Mouse (Mus musculus) frontal cortex, postnatal 25 days (tissue): ENCODE data around the gene Ado.
A peak's percentile ranks its signal among the peaks of the same experiment; 100 is the strongest.

ENCODE experiments used
- DNase-seq, 2 experiments: peaks; one replicate each; pipeline ENCODE4 v3.0.0; 2022; ENCODE audit warnings: low spot score in 2 of 2

The Ado gene

DNA sequence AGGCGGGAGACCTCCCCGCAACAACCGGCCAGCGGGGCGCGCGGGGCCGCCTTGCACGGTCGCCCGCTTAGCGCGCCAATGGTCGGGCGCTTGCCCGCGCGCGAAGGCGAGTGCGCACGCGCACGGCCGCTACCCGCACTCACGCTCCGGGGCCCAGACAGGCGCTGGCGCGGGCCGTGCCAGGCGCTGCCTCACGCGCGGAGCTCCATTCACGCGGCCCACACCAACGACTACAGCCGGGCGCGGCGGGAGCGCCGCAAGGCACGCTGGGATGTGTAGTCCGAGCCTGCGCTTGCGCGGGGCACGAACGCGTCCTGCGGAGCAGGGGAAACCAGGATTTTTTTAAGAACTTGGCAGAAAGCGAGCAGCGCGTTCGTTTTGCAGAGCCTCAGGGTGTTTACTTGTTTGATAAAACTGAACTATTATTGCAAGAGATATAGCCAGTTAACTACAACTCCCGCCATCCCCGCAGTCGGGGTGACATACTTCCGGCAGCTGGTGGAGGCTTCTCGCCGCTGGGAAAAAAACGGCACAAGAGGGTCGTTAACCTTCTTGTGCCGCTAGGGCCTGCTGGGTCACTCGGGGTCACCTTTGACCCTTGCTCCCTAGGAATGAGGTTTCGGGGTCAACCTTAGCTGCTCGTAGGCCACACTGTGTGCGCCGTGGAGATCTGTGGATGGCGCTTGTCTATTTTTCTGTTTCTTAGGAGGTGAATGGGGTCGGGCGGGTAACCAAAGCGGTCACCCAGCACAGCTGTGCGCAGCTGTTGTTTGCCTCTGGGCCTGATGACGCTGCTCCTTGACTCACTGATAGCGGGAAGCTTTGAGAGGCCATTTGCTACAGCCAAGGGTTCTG lies at the start of gene Ado:
Gene Ado, minus strand, starts transcription at position 79 of the 855 bp plus-strand sequence.
- peak; percentile 90 to 91 for DNase-seq

GRCm38 (mm10) chr10:67595278-67595677 lies 46.5 kb upstream of the Ado start:
- no peak for DNase-seq

- no peak for DNase-seq
These were observed 37.3 kb upstream of the Ado start for GRCm38 (mm10) chr10:67585873-67586610.

- no peak for DNase-seq
These were observed 33.0 kb upstream of the Ado start for GRCm38 (mm10) chr10:67581698-67582285.

GRCm38 (mm10) chr10:67579830-67580229 lies 31.1 kb upstream of the Ado start:
- no peak for DNase-seq

DNA sequence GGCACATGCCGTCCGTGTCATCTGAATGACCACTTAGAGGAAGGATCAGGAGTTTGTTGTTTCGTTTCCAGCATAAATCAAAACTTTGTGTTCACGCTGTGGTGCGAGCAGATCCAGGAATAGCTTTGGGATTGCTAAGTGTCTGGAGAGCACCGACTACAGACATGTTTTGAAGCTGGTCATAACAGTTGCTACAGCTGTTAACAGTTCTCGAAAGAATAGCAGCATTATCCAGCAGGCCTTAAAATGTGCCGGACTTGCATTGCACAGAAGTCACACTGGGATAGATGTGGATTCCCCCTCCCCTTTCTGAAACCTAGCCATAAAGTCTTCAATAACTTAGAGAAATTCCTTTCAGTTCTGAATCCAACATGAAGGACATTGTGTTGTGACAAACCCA lies 24.6 kb upstream of the Ado start:
- DNase-seq, result no peak

- DNase-seq, result no peak
These were observed 22.7 kb upstream of the Ado start for GRCm38 (mm10) chr10:67571443-67571842.

GRCm38 (mm10) chr10:67569539-67569938 lies 20.8 kb upstream of the Ado start:
- no peak for DNase-seq

- DNase-seq, result no peak
These were observed 17.3 kb upstream of the Ado start for GRCm38 (mm10) chr10:67566104-67566503.

GRCm38 (mm10) chr10:67564509-67564908 lies 15.8 kb upstream of the Ado start:
- DNase-seq, result no peak

DNA sequence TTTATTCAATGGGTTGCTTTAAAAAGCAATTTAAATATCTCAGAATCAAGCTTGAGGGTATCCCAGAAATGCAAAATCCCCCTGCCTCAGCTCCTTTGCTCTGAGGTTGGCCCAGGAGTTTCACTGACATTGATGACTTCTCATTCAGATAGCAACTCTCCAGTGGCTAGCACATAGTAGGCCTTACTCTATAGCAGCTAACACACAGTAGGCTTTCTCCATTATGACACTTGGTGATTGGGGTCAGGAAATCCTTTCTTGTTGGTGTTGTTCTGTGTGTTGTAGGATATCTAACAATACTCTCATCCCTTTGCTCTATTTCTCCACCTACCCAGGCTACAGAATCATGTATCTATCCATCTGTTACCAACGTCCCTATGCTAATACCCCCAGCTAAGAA lies 12.4 kb upstream of the Ado start:
- no peak for DNase-seq

- no peak for DNase-seq
These were observed 11.1 kb upstream of the Ado start for GRCm38 (mm10) chr10:67559765-67560394.

DNA sequence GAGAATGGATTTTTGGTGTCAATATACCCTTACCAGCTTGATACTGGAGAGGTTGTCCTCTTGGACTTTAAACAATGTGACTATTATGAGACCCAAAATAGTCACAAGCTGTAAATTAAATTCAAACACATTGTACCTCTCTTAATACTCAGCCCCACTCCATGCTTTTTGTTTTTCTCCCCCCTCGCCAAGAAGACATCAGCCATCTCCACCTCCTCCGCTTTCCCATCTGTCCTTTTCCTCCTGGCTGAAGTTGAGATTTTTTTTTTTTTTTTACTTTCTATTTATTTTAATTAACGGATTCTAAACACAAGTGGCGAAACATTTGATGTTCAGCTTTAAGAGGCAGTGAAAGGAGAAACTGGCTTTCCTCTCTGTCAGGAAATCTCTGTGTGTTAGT lies 9.3 kb upstream of the Ado start:
- DNase-seq, result no peak

- DNase-seq, result peak; percentile 51 to 56
These were observed 397 bp downstream of the Ado start for GRCm38 (mm10) chr10:67548261-67548854.

GRCm38 (mm10) chr10:67547850-67548260 lies 900 bp downstream of the Ado start:
- DNase-seq, result no peak

GRCm38 (mm10) chr10:67540591-67540990 lies 8.2 kb downstream of the Ado start:
- DNase-seq, result no peak

GRCm38 (mm10) chr10:67539401-67539730 lies 9.4 kb downstream of the Ado start:
- DNase-seq, result no peak

GRCm38 (mm10) chr10:67538585-67539400 lies 10.0 kb downstream of the Ado start:
- no peak for DNase-seq

DNA sequence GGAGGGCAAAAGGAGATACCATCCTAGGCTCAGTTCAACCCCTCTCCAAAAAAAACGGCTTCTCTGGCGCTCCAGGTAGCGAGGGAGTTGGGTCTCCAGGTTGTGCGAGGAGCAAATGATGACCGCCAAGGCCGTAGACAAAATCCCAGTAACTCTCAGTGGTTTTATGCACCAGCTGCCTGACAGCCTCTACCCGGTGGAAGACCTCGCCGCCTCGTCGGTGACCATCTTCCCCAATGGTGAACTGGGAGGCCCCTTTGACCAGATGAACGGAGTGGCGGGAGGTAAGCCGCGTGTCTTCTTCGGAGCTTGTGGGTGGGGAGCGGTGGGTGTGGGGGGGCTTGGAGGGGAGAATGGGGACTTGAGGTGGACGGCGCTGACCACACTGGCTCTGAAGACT lies 10.6 kb downstream of the Ado start:
- DNase-seq, result no peak

DNA sequence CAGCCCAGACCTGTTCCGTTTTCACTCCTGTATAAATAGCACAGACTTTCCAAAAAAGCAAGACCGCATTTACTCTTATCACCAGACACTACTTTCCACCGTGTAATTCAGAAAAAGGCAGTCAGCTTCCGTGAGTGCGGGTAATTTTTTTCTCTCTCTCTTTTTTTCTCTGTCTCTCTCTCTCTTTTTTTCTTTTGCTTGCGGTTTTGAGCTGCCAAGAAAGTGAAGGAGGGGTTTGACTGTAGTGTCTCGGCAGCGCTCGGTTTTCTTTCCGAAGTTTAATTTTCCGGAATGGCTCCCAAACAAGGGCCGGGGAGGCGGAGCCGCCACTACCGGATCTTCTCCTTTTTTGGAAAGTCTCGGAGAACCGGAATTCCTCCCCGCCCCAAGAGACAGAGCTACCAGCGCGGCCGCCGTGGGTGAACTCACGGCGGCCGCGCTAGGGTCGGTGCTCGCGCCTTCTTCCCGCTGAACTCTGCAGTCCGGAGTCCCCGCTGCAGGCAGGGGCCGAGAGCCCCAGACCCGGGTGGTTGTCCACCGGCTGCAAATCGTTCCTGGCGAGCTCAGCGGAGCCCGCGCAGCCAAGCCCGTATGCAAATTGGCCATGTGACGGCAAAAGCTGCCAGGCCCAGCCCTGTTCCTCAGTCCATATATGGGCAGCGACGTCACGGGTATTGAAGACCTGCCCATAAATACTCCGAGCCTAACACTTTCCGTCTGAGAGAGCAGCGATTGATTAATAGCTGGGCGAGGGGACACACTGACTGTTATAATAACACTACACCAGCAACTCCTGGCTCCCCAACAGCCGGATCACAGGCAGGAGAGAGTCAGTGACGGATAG lies 11.4 kb downstream of the Ado start:
- peak; percentile 68 to 79 for DNase-seq
